Mouse (Mus musculus): ENCODE results near the gene Vezt. TPM values are rescaled to one million over a fixed set of nuclear protein-coding genes. Genes with fewer than 3 reads are reported as not detected.

Gene Vezt
- polyA plus RNA-seq, 1 experiment from 2014 or later: 8.6 TPM

DNA sequence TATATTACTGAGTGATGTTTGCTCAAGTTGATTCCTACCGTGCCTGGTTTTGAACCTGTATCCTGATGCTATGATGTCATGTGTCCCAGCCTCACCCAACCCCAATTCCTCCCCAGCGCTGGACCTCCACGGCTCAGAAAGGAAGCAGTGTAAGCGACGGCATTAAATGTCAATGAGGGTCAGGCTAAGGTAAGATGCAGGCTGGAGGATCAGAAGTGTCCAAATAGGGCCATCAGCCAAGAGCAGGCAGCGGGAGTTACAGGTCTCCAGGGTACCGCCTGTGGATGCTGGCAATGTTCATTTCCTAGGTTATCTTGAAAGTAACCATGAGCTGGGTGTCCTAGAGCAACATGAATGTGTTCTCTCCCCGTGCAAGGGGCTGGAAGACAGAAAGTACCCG, 104.2 kb downstream of the Vezt start:
- H3K27me3 ChIP-seq (ENCODE audit: insufficient read depth, low read length): no peaks in the 10 kb centered on the region
- DNase-seq: no peak
- no peaks in the 10 kb centered on the region for H3K36me3 ChIP-seq (replicated peaks; ENCODE audit: insufficient read depth, low read length)
- no peaks in the 10 kb centered on the region for H3K9me3 ChIP-seq (ENCODE audit: low read length)
- TF ChIP-seq EP300 (IDR thresholded peaks at IDR 0.05; ENCODE audit: low read depth): no peak
- TF ChIP-seq CTCF (IDR thresholded peaks at IDR 0.05; ENCODE audit: low read depth): no peak
- WGBS (ENCODE audit: insufficient replicate concordance): 76% methylated on average over 9 of the region's 9 CpGs
- ATAC-seq: no peak
- no peak overlapping the region for H3K4me2 ChIP-seq (ENCODE audit: low read depth, low read length)
- no peaks in the 10 kb centered on the region for H3K4me1 ChIP-seq (ENCODE audit: insufficient read depth)
- no peak overlapping the region for H3K9ac ChIP-seq (replicated peaks)
- H3K27ac ChIP-seq (ENCODE audit: low read depth): no peak overlapping the region
- H3K4me3 ChIP-seq (ENCODE audit: low read depth, low read length): no peak overlapping the region

DNA sequence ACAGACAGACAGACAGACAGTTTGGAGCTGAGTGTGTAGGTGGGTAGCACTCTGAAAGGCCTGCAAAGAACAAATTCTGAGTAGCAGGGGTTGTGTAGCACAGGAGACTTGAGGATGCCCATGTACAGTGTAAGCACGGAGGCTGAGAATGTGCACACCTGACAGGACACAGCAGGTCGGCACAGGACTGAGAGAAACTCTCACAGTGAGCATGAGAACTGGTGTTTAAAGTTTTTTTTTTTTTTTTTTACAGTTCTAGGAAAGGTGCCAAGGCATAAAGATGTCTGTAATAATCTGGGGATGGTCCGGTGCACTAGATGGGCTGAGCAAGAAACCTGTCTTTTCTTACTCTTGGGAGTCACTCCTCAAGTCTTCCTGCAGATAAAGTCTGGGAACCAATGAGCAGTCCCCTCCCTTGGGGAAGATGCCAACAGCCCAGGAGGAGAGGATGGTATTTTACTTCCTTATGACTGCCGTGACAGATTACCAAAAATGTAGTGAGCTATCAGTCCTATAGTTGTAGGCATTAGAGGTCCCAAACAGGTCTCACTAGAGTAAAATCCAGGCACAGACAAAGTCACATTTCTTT, 105.3 kb downstream of the Vezt start:
- H3K4me1 ChIP-seq (ENCODE audit: insufficient read depth): no peaks in the 10 kb centered on the region
- no peaks in the 10 kb centered on the region for H3K27me3 ChIP-seq (ENCODE audit: insufficient read depth, low read length)
- no peak for TF ChIP-seq CTCF (IDR thresholded peaks at IDR 0.05; ENCODE audit: low read depth)
- TF ChIP-seq EP300 (IDR thresholded peaks at IDR 0.05; ENCODE audit: low read depth): no peak
- H3K4me3 ChIP-seq (ENCODE audit: low read depth, low read length): no peak overlapping the region
- H3K4me2 ChIP-seq (ENCODE audit: low read depth, low read length): no peak overlapping the region
- no peak overlapping the region for H3K27ac ChIP-seq (ENCODE audit: low read depth)
- 59% methylated on average over 4 of the region's 4 CpGs for WGBS (ENCODE audit: insufficient replicate concordance)
- no peak for ATAC-seq
- H3K9me3 ChIP-seq (ENCODE audit: low read length): no peaks in the 10 kb centered on the region
- H3K36me3 ChIP-seq (replicated peaks; ENCODE audit: insufficient read depth, low read length): no peaks in the 10 kb centered on the region
- no peak for DNase-seq
- no peak overlapping the region for H3K9ac ChIP-seq (replicated peaks)

DNA sequence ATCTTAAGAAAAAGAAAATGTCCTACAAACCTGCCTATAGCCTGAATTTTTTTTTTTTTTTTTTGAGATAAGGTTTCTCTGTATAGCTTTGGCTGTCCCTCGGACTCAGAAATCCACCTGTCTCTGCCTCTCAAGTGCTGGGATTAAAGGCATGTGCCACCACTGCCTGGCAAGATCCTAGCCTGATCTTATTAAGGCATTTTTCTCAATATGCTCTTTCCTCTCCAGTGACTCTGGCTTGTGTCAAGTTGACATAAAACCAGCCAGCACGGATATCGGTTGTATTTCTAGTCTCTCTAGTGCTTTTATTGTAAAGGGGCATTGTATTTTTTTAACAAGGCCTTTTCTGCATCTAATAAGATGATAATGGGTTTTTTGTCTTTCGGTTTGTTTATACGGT, 111.0 kb downstream of the Vezt start:
- Histone ChIP-seq H3K9ac (replicated peaks) (no peak overlapping the region), H3K4me3 (ENCODE audit: low read depth, low read length) (no peak overlapping the region), H3K4me1 (ENCODE audit: insufficient read depth) (no peaks in the 10 kb centered on the region), H3K27ac (ENCODE audit: low read depth) (no peak overlapping the region), H3K36me3 (replicated peaks; ENCODE audit: insufficient read depth, low read length) (no peaks in the 10 kb centered on the region), H3K9me3 (ENCODE audit: low read length) (no peaks in the 10 kb centered on the region), H3K27me3 (ENCODE audit: insufficient read depth, low read length) (no peaks in the 10 kb centered on the region), H3K4me2 (ENCODE audit: low read depth, low read length) (no peak overlapping the region)
- no peak for ATAC-seq
- TF ChIP-seq CTCF (IDR thresholded peaks at IDR 0.05; ENCODE audit: low read depth) (no peak), EP300 (IDR thresholded peaks at IDR 0.05; ENCODE audit: low read depth) (no peak)
- 90% methylated on average over 5 of the region's 5 CpGs for WGBS (ENCODE audit: insufficient replicate concordance)
- DNase-seq: no peak

DNA sequence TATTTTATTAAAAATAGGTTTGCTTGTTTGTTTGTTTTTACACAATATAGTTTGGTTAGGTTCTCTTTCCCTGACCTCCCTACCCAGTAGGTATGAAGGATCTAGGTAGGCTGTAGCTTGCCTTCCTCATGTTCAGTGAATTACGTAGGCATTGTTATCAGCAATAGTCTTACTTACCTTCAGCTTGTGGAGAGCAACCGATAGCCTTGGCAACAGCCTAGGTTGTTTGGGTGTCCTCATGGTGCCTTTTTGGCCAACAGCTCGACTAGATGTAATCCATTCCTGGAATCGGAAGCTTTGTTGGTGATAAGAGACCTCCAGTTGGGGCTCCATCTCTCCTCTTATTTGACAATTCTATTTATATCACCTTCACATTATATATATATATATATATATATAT, 114.5 kb downstream of the Vezt start:
- DNase-seq (no peak), ATAC-seq (no peak)
- Histone ChIP-seq H3K27ac (ENCODE audit: low read depth) (no peak overlapping the region), H3K4me1 (ENCODE audit: insufficient read depth) (peaks cover 9% of the 10 kb centered on the region; the same call in 1 of the 2 replicates), H3K36me3 (replicated peaks; ENCODE audit: insufficient read depth, low read length) (no peaks in the 10 kb centered on the region), H3K9ac (replicated peaks) (no peak overlapping the region), H3K9me3 (ENCODE audit: low read length) (no peaks in the 10 kb centered on the region), H3K27me3 (ENCODE audit: insufficient read depth, low read length) (no peaks in the 10 kb centered on the region), H3K4me2 (ENCODE audit: low read depth, low read length) (no peak overlapping the region), H3K4me3 (ENCODE audit: low read depth, low read length) (no peak overlapping the region)
- no peak for TF ChIP-seq CTCF (IDR thresholded peaks at IDR 0.05; ENCODE audit: low read depth)
- TF ChIP-seq EP300 (IDR thresholded peaks at IDR 0.05; ENCODE audit: low read depth): no peak
- WGBS (ENCODE audit: insufficient replicate concordance): 67% methylated on average over 4 of the region's 4 CpGs

DNA sequence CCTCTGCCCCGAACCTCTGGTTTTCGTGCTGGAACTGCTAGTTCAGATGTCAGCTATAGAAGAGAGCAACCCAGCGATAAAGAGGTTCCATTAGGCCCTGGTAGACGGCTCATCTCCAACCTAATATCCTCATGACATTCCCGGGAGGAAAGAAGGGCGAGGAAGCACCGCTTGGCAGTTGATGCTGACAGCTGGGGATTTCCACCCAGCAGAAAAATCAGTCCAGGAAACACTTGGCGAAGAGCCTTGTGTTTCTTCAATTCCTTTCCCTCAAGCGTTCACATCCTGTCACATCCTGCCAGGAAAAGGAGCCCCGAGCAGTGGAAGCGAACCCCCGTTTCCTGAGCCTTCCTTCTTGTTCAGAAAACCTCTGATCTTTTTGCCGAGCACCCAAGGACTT, 116.4 kb downstream of the Vezt start:
- ATAC-seq (no peak), DNase-seq (no peak)
- Histone ChIP-seq H3K36me3 (replicated peaks; ENCODE audit: insufficient read depth, low read length) (no peaks in the 10 kb centered on the region), H3K27ac (ENCODE audit: low read depth) (peak overlapping the region; percentile 48; the same call in 1 of the 2 replicates), H3K9ac (replicated peaks) (no peak overlapping the region), H3K4me3 (ENCODE audit: low read depth, low read length) (no peak overlapping the region), H3K4me2 (ENCODE audit: low read depth, low read length) (no peak overlapping the region), H3K9me3 (ENCODE audit: low read length) (no peaks in the 10 kb centered on the region), H3K27me3 (ENCODE audit: insufficient read depth, low read length) (no peaks in the 10 kb centered on the region), H3K4me1 (ENCODE audit: insufficient read depth) (peaks cover 9% of the 10 kb centered on the region; the same call in 1 of the 2 replicates)
- no peak for TF ChIP-seq CTCF (IDR thresholded peaks at IDR 0.05; ENCODE audit: low read depth)
- TF ChIP-seq EP300 (IDR thresholded peaks at IDR 0.05; ENCODE audit: low read depth): no peak
- 44% methylated on average over 13 of the region's 13 CpGs for WGBS (ENCODE audit: insufficient replicate concordance)

DNA sequence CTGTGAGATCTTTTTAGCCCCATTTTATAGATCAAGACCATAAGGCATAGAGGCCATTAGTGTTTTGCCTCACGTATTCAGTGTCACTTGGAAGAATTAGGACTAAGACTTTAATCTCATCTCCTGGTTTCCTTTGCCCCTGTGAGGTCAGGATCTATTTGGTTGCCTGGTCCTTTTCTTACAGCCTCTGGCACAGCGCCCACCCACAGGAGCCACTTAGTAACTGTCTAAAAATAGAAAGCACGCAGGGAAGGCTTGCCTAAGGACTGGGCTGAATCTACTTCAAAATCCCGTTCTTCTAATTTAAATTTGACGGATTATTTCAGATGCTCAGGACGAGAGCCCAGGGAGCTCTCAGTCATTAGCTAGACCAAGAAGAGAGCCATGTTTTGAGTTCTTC, 116.9 kb downstream of the Vezt start:
- 53% methylated on average over 6 of the region's 6 CpGs for WGBS (ENCODE audit: insufficient replicate concordance)
- H3K9me3 ChIP-seq (ENCODE audit: low read length): no peaks in the 10 kb centered on the region
- DNase-seq (no peak), ATAC-seq (no peak)
- H3K4me3 ChIP-seq (ENCODE audit: low read depth, low read length): no peak overlapping the region
- H3K9ac ChIP-seq (replicated peaks): no peak overlapping the region
- no peak for TF ChIP-seq CTCF (IDR thresholded peaks at IDR 0.05; ENCODE audit: low read depth)
- no peak for TF ChIP-seq EP300 (IDR thresholded peaks at IDR 0.05; ENCODE audit: low read depth)
- H3K27ac ChIP-seq (ENCODE audit: low read depth): peak overlapping the region; percentile 48; the same call in 1 of the 2 replicates
- no peak overlapping the region for H3K4me2 ChIP-seq (ENCODE audit: low read depth, low read length)
- peaks cover 9% of the 10 kb centered on the region; the same call in 1 of the 2 replicates for H3K4me1 ChIP-seq (ENCODE audit: insufficient read depth)
- no peaks in the 10 kb centered on the region for H3K27me3 ChIP-seq (ENCODE audit: insufficient read depth, low read length)
- no peaks in the 10 kb centered on the region for H3K36me3 ChIP-seq (replicated peaks; ENCODE audit: insufficient read depth, low read length)
